Mouse (Mus musculus): ENCODE data around the gene Cacnb2.

DNA sequence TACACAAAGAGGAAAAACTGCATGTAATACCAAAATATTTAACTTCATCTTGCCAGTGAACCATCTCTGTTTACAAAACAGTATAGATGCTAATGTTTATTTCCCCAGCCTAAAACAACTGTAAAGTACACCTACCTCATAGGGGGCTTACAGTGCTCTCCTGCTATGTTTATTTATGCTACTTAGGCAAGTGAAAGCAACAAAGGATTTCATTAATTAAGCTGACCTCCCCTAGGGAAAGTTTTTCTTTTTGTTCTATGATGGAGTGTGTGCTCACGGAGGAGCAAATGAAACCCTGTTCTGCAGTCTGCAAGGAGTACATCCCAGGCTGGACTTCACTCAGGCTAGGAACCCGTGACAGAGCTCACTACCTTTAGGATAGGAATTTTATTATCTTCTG is 272.2 kb downstream of the Cacnb2 start:
- TF ChIP-seq CTCF (IDR thresholded peaks at IDR 0.05; ENCODE audit: borderline replicate concordance, extremely low read depth, insufficient read depth, insufficient read length) (no peak), POLR2A (IDR thresholded peaks at IDR 0.05; ENCODE audit: borderline replicate concordance, extremely low read depth, insufficient read depth, insufficient read length, poor library complexity, severe bottlenecking) (no peak)
